Mouse (Mus musculus): ENCODE measurements around the gene Mapk14.

The Mapk14 gene

GRCm38 (mm10) chr17:28743145-28743866 is 52.2 kb downstream of the Mapk14 start:
- DNase-seq = peak; percentile 15 to 37

GRCm38 (mm10) chr17:28743916-28744315 is 52.8 kb downstream of the Mapk14 start:
- peak; percentile 23 to 29 for DNase-seq

- DNase-seq = no peak
Measured at GRCm38 (mm10) chr17:28745773-28746172, 54.6 kb downstream of the Mapk14 start.

GRCm38 (mm10) chr17:28748001-28748400 is 56.9 kb downstream of the Mapk14 start:
- DNase-seq = no peak

- DNase-seq = no peak
Measured at GRCm38 (mm10) chr17:28750580-28750979, 59.5 kb downstream of the Mapk14 start.

- no peak for DNase-seq
Measured at GRCm38 (mm10) chr17:28756447-28756846, 65.3 kb downstream of the Mapk14 start.

- DNase-seq = no peak
Measured at GRCm38 (mm10) chr17:28757470-28757869, 66.3 kb downstream of the Mapk14 start.

- DNase-seq = no peak
Measured at GRCm38 (mm10) chr17:28760736-28761312, 69.7 kb downstream of the Mapk14 start.

- peak; percentile 88 to 90 for DNase-seq
Measured at GRCm38 (mm10) chr17:28761871-28762270, 70.7 kb downstream of the Mapk14 start.

- no peak for DNase-seq
Measured at GRCm38 (mm10) chr17:28766203-28766602, 75.1 kb downstream of the Mapk14 start.

- DNase-seq = no peak
Measured at GRCm38 (mm10) chr17:28766781-28767515, 75.8 kb downstream of the Mapk14 start.

GRCm38 (mm10) chr17:28769121-28769874 is 78.2 kb downstream of the Mapk14 start, which contains the start of gene Mapk13:
Gene Mapk13, plus strand, starts transcription at chr17:28769297.
- peak; percentile 51 to 71 for DNase-seq

GRCm38 (mm10) chr17:28769875-28770421 is 78.8 kb downstream of the Mapk14 start:
- DNase-seq = peak; percentile 48 to 68

GRCm38 (mm10) chr17:28771289-28771688 is 80.2 kb downstream of the Mapk14 start:
- DNase-seq = no peak

- DNase-seq = peak in 1 of 2 experiments; percentile 19
Measured at GRCm38 (mm10) chr17:28774303-28774702, 83.2 kb downstream of the Mapk14 start.

- DNase-seq = no peak
Measured at GRCm38 (mm10) chr17:28775161-28775560, 84.0 kb downstream of the Mapk14 start.

GRCm38 (mm10) chr17:28776817-28777216 is 85.7 kb downstream of the Mapk14 start:
- DNase-seq = no peak

GRCm38 (mm10) chr17:28777231-28778005 is 86.3 kb downstream of the Mapk14 start:
- no peak for DNase-seq

GRCm38 (mm10) chr17:28779735-28780134 is 88.6 kb downstream of the Mapk14 start:
- DNase-seq = no peak

- DNase-seq = no peak
Measured at GRCm38 (mm10) chr17:28780836-28781235, 89.7 kb downstream of the Mapk14 start.

- DNase-seq = peak; percentile 50 to 58
Measured at GRCm38 (mm10) chr17:28781290-28782045, 90.3 kb downstream of the Mapk14 start.
